Mouse (Mus musculus) limb, embryonic 14.5 days (tissue): Measurements from ENCODE around the gene Meaf6. TPM values are rescaled to one million over a fixed set of nuclear protein-coding genes. Genes with fewer than 3 reads are reported as not detected.

Source experiments
- ATAC-seq: fragments of 200-750 bp; cut with Nextera tagmentation; 2 replicates; pipeline ENCODE4 v1.8.0; 2017; ENCODE audit warnings: low read depth, moderate number of reproducible peaks, moderate TSS enrichment; ENCODE audit not compliant: low FRiP score
- DNase-seq: peaks from one replicate; pipeline ENCODE4 v3.0.0-alpha.2; 2015; ENCODE audit warnings: low spot score
- H3K27ac ChIP-seq: fragments of 300-500 bp; sonication (generic); replicated peaks from 2 replicates; pipeline ENCODE4 v1.5.1; 2014; ENCODE audit warnings: low read depth, mild to moderate bottlenecking, low read length, moderate library complexity, mixed read lengths
- H3K27me3 ChIP-seq: fragments of 300-500 bp; sonication (generic); 2 replicates; pipeline ENCODE4 v1.6.1; 2014; ENCODE audit warnings: low read length, mixed read lengths; ENCODE audit not compliant: control insufficient read depth, insufficient read depth
- H3K36me3 ChIP-seq: fragments of 300-500 bp; sonication (generic); 2 replicates; pipeline ENCODE4 v1.6.1; 2014; ENCODE audit warnings: mild to moderate bottlenecking, low read length, moderate library complexity, mixed read lengths; ENCODE audit not compliant: control insufficient read depth, insufficient read depth
- H3K4me1 ChIP-seq: fragments of 300-500 bp; sonication (generic); 2 replicates; pipeline ENCODE4 v1.6.1; 2014; ENCODE audit warnings: antibody characterized with exemption, low read length, mixed read lengths; ENCODE audit not compliant: control insufficient read depth, insufficient read depth
- H3K4me2 ChIP-seq: fragments of 300-500 bp; sonication (generic); replicated peaks from 2 replicates; pipeline ENCODE4 v1.6.1; 2014; ENCODE audit warnings: low read depth, mild to moderate bottlenecking, low read length, moderate library complexity; ENCODE audit not compliant: severe bottlenecking
- H3K4me3 ChIP-seq: fragments of 300-500 bp; sonication (generic); replicated peaks from 2 replicates; pipeline ENCODE4 v1.5.1; 2014; ENCODE audit warnings: low read length
- H3K9ac ChIP-seq: fragments of 300-500 bp; sonication (generic); 2 replicates; pipeline ENCODE4 v1.6.1; 2014; ENCODE audit warnings: mild to moderate bottlenecking, low read depth, low read length, moderate library complexity; ENCODE audit not compliant: severe bottlenecking
- H3K9me3 ChIP-seq: fragments of 300-500 bp; sonication (generic); 2 replicates; pipeline ENCODE4 v1.6.1; 2016; ENCODE audit warnings: low read length; ENCODE audit not compliant: control insufficient read depth
- POLR2A ChIP-seq: fragments of 200-500 bp; IDR thresholded peaks from 2 replicates; pipeline ENCODE4 v1.8.0; 2012; ENCODE audit warnings: inconsistent platforms, mild to moderate bottlenecking, moderate library complexity, borderline replicate concordance; ENCODE audit not compliant: insufficient read depth, insufficient read length; ENCODE audit errors: extremely low read depth
- WGBS: fragments of 180-500 bp; shearing (Covaris S2); extraction: QIAGEN DNeasy Blood & Tissue Kit; methylation state at CpG from one replicate; pipeline ENCODE4 v1.1.7; 2014; 5-methylcytosine and 5-hydroxymethylcytosine counted together
- polyA plus RNA-seq, 2 experiments: library from polyadenylated mRNA; depleted of rRNA in 1 of 2; stranded (reverse) in 1 of 2; unstranded in 1 of 2; fragments of >200 nt; fragmentation: Nextera tagmentation in 1 of 2; extraction: Ambion mirVana in 1 of 2; gene quantifications; 2 replicates each; pipeline versions ENCODE4 v1.2.1 to v1.2.3; 2012 to 2014

Meaf6 gene
- polyA plus RNA-seq, 2 experiments = 60.1 to 74.5 TPM

- no peaks in the 10 kb centered on the region for H3K9me3 ChIP-seq
- WGBS = 92% methylated on average over 11 of the region's 11 CpGs
- DNase-seq (no peak), ATAC-seq (no peak)
- no peak overlapping the region for H3K4me2 ChIP-seq
- H3K4me3 ChIP-seq = no peak overlapping the region
- TF ChIP-seq POLR2A = no peak
- H3K27ac ChIP-seq = no peak overlapping the region
- H3K9ac ChIP-seq = no peak overlapping the region
- H3K27me3 ChIP-seq = no peaks in the 10 kb centered on the region
- peaks cover 14% of the 10 kb centered on the region; the same call in 1 of the 2 replicates for H3K4me1 ChIP-seq
- 0 out of 2 replicates have a peak, but pooled peaks cover 4% of the 10 kb centered on the region for H3K36me3 ChIP-seq
Measured at GRCm38 (mm10) chr4:125119721-125120120, 34.8 kb downstream of the Meaf6 start.

- Histone ChIP-seq H3K36me3 (0 out of 2 replicates have a peak, but pooled peaks cover 4% of the 10 kb centered on the region), H3K27me3 (0 out of 2 replicates have a peak, but pooled peaks cover 6% of the 10 kb centered on the region), H3K27ac (no peak overlapping the region), H3K4me1 (peaks cover 6% of the 10 kb centered on the region; the same call in 1 of the 2 replicates), H3K9me3 (no peaks in the 10 kb centered on the region), H3K4me2 (no peak overlapping the region), H3K9ac (no peak overlapping the region), H3K4me3 (no peak overlapping the region)
- no peak for TF ChIP-seq POLR2A
- ATAC-seq (no peak), DNase-seq (no peak)
- WGBS = 26% methylated on average over 15 of the region's 16 CpGs
Measured at GRCm38 (mm10) chr4:125122431-125123278, 37.7 kb downstream of the Meaf6 start.

GRCm38 (mm10) chr4:125123279-125123671, 38.3 kb downstream of the Meaf6 start:
- no peak overlapping the region for H3K4me2 ChIP-seq
- no peak overlapping the region for H3K9ac ChIP-seq
- H3K27ac ChIP-seq = no peak overlapping the region
- H3K4me1 ChIP-seq = peaks cover 9% of the 10 kb centered on the region; the same call in 1 of the 2 replicates
- no peak for DNase-seq
- ATAC-seq = no peak
- H3K9me3 ChIP-seq = no peaks in the 10 kb centered on the region
- WGBS = 67% methylated on average over 7 of the region's 7 CpGs
- 0 out of 2 replicates have a peak, but pooled peaks cover 4% of the 10 kb centered on the region for H3K36me3 ChIP-seq
- H3K27me3 ChIP-seq = 0 out of 2 replicates have a peak, but pooled peaks cover 9% of the 10 kb centered on the region
- no peak overlapping the region for H3K4me3 ChIP-seq
- no peak for TF ChIP-seq POLR2A

GRCm38 (mm10) chr4:125124424-125125209, 39.7 kb downstream of the Meaf6 start:
- no peak for TF ChIP-seq POLR2A
- Histone ChIP-seq H3K27me3 (peaks cover 15% of the 10 kb centered on the region; the same call in 1 of the 2 replicates), H3K9me3 (no peaks in the 10 kb centered on the region), H3K4me1 (peaks cover 9% of the 10 kb centered on the region; the same call in 1 of the 2 replicates), H3K27ac (no peak overlapping the region), H3K36me3 (0 out of 2 replicates have a peak, but pooled peaks cover 4% of the 10 kb centered on the region), H3K9ac (no peak overlapping the region), H3K4me2 (no peak overlapping the region), H3K4me3 (no peak overlapping the region)
- DNase-seq = no peak
- ATAC-seq = no peak
- WGBS = 46% methylated on average over 7 of the region's 7 CpGs

- Histone ChIP-seq H3K4me1 (peaks cover 9% of the 10 kb centered on the region; the same call in 1 of the 2 replicates), H3K9me3 (no peaks in the 10 kb centered on the region), H3K4me3 (no peak overlapping the region), H3K36me3 (0 out of 2 replicates have a peak, but pooled peaks cover 2% of the 10 kb centered on the region), H3K4me2 (no peak overlapping the region), H3K27me3 (peaks cover 15% of the 10 kb centered on the region; the same call in 1 of the 2 replicates), H3K27ac (no peak overlapping the region), H3K9ac (no peak overlapping the region)
- WGBS = 81% methylated on average over 7 of the region's 7 CpGs
- no peak for TF ChIP-seq POLR2A
- ATAC-seq (no peak), DNase-seq (no peak)
Measured at GRCm38 (mm10) chr4:125125361-125125921, 40.5 kb downstream of the Meaf6 start.
